Mouse (Mus musculus) lung, embryonic 14.5 days (tissue): ENCODE data around the gene Rpa1. TPM values are rescaled to one million over a fixed set of nuclear protein-coding genes. Genes with fewer than 3 reads are reported as not detected.

Source experiments
- ATAC-seq: fragments of 200-750 bp; cut with Nextera tagmentation; 2 replicates; pipeline ENCODE4 v1.8.0; 2017; ENCODE audit warnings: mild to moderate bottlenecking, moderate TSS enrichment, moderate library complexity; ENCODE audit not compliant: insufficient read depth
- DNase-seq: peaks from one replicate; pipeline ENCODE4 v3.0.0-alpha.2; 2015
- H3K27ac ChIP-seq: fragments of 300-500 bp; sonication (generic); 2 replicates; pipeline ENCODE4 v1.5.1; 2014; ENCODE audit warnings: low read depth, mild to moderate bottlenecking, moderate library complexity
- H3K27me3 ChIP-seq: fragments of 300-500 bp; sonication (generic); 2 replicates; pipeline ENCODE4 v1.6.1; 2014; ENCODE audit warnings: low read length, control low read depth; ENCODE audit not compliant: insufficient read depth
- H3K36me3 ChIP-seq: fragments of 300-500 bp; sonication (generic); 2 replicates; pipeline ENCODE4 v1.6.1; 2014; ENCODE audit warnings: control low read depth; ENCODE audit not compliant: insufficient read depth
- H3K4me1 ChIP-seq: fragments of 300-500 bp; sonication (generic); 2 replicates; pipeline ENCODE4 v1.6.1; 2014; ENCODE audit warnings: antibody characterized with exemption, control low read depth; ENCODE audit not compliant: insufficient read depth
- H3K4me2 ChIP-seq: fragments of 300-500 bp; sonication (generic); 2 replicates; pipeline ENCODE4 v1.6.1; 2014; ENCODE audit warnings: mild to moderate bottlenecking
- H3K4me3 ChIP-seq: fragments of 300-500 bp; sonication (generic); 2 replicates; pipeline ENCODE4 v1.5.1; 2014; ENCODE audit warnings: low read depth, low read length
- H3K9ac ChIP-seq: fragments of 300-500 bp; sonication (generic); 2 replicates; pipeline ENCODE4 v1.6.1; 2014
- H3K9me3 ChIP-seq: fragments of 300-500 bp; sonication (generic); 2 replicates; pipeline ENCODE4 v1.6.1; 2016; ENCODE audit warnings: low read depth, low read length, control low read depth
- CTCF ChIP-seq: IDR thresholded peaks from 2 replicates; pipeline ENCODE4 v1.5.1; 2016; ENCODE audit warnings: antibody characterized with exemption, low read depth
- WGBS: fragments of 180-500 bp; shearing (Covaris S2); extraction: QIAGEN DNeasy Blood & Tissue Kit; methylation state at CpG from one replicate; pipeline ENCODE4 v1.1.7; 2014; 5-methylcytosine and 5-hydroxymethylcytosine counted together
- polyA plus RNA-seq: library from polyadenylated mRNA; unstranded; fragments of >200 nt; fragmentation: Nextera tagmentation; extraction: Ambion mirVana; gene quantifications from 2 replicates; pipeline ENCODE4 v1.2.1, GENCODE M21; 2014

Gene Rpa1
- polyA plus RNA-seq, 1 experiment from 2014 or later: 186 TPM

GRCm38 (mm10) chr11:75270985-75271434, 77.1 kb downstream of the Rpa1 start:
- Histone ChIP-seq H3K4me1 (peaks cover 7% of the 10 kb centered on the region; the same call in 1 of the 2 replicates), H3K9ac (no peak overlapping the region), H3K27ac (no peak overlapping the region), H3K4me3 (no peak overlapping the region), H3K36me3 (no peaks in the 10 kb centered on the region), H3K9me3 (no peaks in the 10 kb centered on the region), H3K27me3 (no peaks in the 10 kb centered on the region), H3K4me2 (no peak overlapping the region)
- 64% methylated on average over 7 of the region's 7 CpGs for WGBS
- DNase-seq (no peak), ATAC-seq (no peak)
- no peak for TF ChIP-seq CTCF

- no peak for ATAC-seq
- TF ChIP-seq CTCF: no peak
- WGBS: 63% methylated on average over 8 of the region's 8 CpGs
Measured at GRCm38 (mm10) chr11:75270276-75270984, 77.7 kb downstream of the Rpa1 start.

GRCm38 (mm10) chr11:75269213-75269612, 78.9 kb downstream of the Rpa1 start:
- Histone ChIP-seq H3K4me2 (no peak overlapping the region), H3K36me3 (no peaks in the 10 kb centered on the region), H3K4me1 (0 out of 2 replicates have a peak, but pooled peaks cover 5% of the 10 kb centered on the region), H3K27ac (no peak overlapping the region), H3K9me3 (no peaks in the 10 kb centered on the region), H3K27me3 (no peaks in the 10 kb centered on the region), H3K4me3 (no peak overlapping the region), H3K9ac (no peak overlapping the region)
- DNase-seq (no peak), ATAC-seq (no peak)
- WGBS: 72% methylated on average over 4 of the region's 4 CpGs
- TF ChIP-seq CTCF: no peak

More at GRCm38 (mm10) chr11:75270276-75270984, 77.7 kb downstream of the Rpa1 start:
- DNase-seq: no peak
- Histone ChIP-seq H3K4me3 (no peak overlapping the region), H3K9ac (no peak overlapping the region), H3K4me1 (peaks cover 7% of the 10 kb centered on the region; the same call in 1 of the 2 replicates), H3K4me2 (no peak overlapping the region), H3K36me3 (no peaks in the 10 kb centered on the region), H3K27ac (no peak overlapping the region), H3K9me3 (no peaks in the 10 kb centered on the region), H3K27me3 (no peaks in the 10 kb centered on the region)

- no peak for TF ChIP-seq CTCF
- ATAC-seq: no peak
- WGBS: 44% methylated on average over 5 of the region's 5 CpGs
- Histone ChIP-seq H3K4me2 (no peak overlapping the region), H3K27ac (no peak overlapping the region), H3K4me3 (no peak overlapping the region), H3K36me3 (no peaks in the 10 kb centered on the region), H3K9ac (no peak overlapping the region), H3K4me1 (0 out of 2 replicates have a peak, but pooled peaks cover 5% of the 10 kb centered on the region), H3K9me3 (no peaks in the 10 kb centered on the region), H3K27me3 (no peaks in the 10 kb centered on the region)
- no peak for DNase-seq
Measured at GRCm38 (mm10) chr11:75268492-75268891, 79.6 kb downstream of the Rpa1 start.

- Histone ChIP-seq H3K27me3 (no peaks in the 10 kb centered on the region), H3K4me1 (peaks cover 8% of the 10 kb centered on the region), H3K9me3 (no peaks in the 10 kb centered on the region), H3K27ac (peak overlapping the region; percentile 36; the same call in 1 of the 2 replicates), H3K4me3 (no peak overlapping the region), H3K36me3 (no peaks in the 10 kb centered on the region), H3K4me2 (no peak overlapping the region), H3K9ac (no peak overlapping the region)
- no peak for ATAC-seq
- TF ChIP-seq CTCF: no peak
- WGBS: 42% methylated on average over 9 of the region's 9 CpGs
- DNase-seq: peak; percentile 58
Measured at GRCm38 (mm10) chr11:75267826-75268281, 80.3 kb downstream of the Rpa1 start.

GRCm38 (mm10) chr11:75265545-75265944, 82.6 kb downstream of the Rpa1 start:
- Histone ChIP-seq H3K9me3 (no peaks in the 10 kb centered on the region), H3K4me3 (no peak overlapping the region), H3K4me1 (peaks cover 15% of the 10 kb centered on the region), H3K36me3 (no peaks in the 10 kb centered on the region), H3K9ac (no peak overlapping the region), H3K27ac (no peak overlapping the region), H3K4me2 (no peak overlapping the region), H3K27me3 (no peaks in the 10 kb centered on the region)
- DNase-seq: no peak
- TF ChIP-seq CTCF: no peak
- no peak for ATAC-seq
- WGBS: 57% methylated on average over 15 of the region's 15 CpGs

GRCm38 (mm10) chr11:75264550-75264949, 83.6 kb downstream of the Rpa1 start:
- Histone ChIP-seq H3K4me1 (peaks cover 15% of the 10 kb centered on the region), H3K36me3 (no peaks in the 10 kb centered on the region), H3K27me3 (no peaks in the 10 kb centered on the region), H3K27ac (no peak overlapping the region), H3K4me2 (no peak overlapping the region), H3K4me3 (no peak overlapping the region), H3K9me3 (no peaks in the 10 kb centered on the region), H3K9ac (no peak overlapping the region)
- no peak for DNase-seq
- peak; percentile 53 for TF ChIP-seq CTCF
- ATAC-seq: no peak
- 82% methylated on average over 6 of the region's 6 CpGs for WGBS
